Mouse (Mus musculus): ENCODE data around the gene Spg7.

- no peak for TF ChIP-seq POLR2A (IDR thresholded peaks at IDR 0.05; ENCODE audit: low read depth, low read length)
- no peak for TF ChIP-seq CTCF (IDR thresholded peaks at IDR 0.05; ENCODE audit: extremely low read depth, insufficient read depth, insufficient read length, insufficient replicate concordance)
Measured at GRCm38 (mm10) chr8:123097786-123098584, 35.2 kb downstream of the Spg7 start.
